Mouse (Mus musculus): Measurements from ENCODE around the gene Slc48a1.

DNA sequence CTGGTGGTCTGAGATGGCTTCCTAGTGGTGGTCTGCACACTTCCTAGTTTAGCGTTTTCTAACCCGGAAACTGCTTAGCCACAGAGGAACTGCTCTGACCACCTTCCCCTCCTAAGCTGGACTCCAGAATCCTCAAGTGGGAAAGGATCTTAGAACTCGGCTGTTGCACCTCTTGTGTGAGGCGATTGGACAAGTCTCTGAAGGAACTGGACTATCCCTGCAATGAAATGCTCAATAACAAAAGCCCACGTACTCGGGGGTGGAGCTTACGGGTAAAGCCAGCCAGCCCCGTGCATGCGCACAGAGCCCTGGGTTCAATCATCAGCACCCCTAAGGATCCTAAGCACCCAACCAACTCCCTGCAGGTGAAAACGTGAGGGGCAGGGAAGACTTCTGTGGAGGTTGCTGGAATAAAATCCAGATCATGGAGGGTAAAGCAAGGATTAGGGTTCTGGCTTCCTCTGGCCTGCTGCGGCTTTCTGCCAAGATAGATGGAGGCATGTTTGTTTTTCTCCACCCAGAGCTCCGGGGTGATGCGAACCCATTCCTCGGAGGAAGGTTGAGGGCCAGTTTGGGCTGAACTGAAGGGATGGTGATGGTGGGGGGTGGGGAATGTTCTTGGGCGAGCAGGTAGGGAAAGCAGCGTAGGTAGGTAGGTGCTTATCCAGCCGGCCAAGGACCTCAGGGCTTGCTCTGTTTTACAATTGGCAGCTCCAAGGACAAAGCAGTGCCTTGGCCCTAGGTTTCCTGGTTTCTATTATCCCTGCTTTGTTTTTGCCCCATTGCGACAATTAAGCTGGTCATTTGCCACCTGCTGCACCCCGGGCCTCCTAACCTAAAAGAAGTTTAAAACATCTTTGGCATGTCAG is 9.7 kb downstream of the Slc48a1 start:
- TF ChIP-seq CTCF (IDR thresholded peaks at IDR 0.05; ENCODE audit: extremely low read depth, insufficient read depth, insufficient read length, insufficient replicate concordance) (no peak), POLR2A (IDR thresholded peaks at IDR 0.05; ENCODE audit: low read depth, low read length) (no peak)
